Comparison of ENCODE assay signal across 8 mouse cellular contexts in genomic region chr11:117324718-117325117, GRCm38 (mm10).
DNase-seq lines count a peak whose midpoint lies in the region; ATAC-seq and TF ChIP-seq lines count a peak whose summit lies in the region.
"Not testable (repeated sequence)": the region's sequence is repeated elsewhere in the genome, so short reads cannot be mapped to it uniquely, and the experiment has no call there.

No protein-coding gene starts in this region.

- H3K27me3 ChIP-seq in E14TG2a.4 (ENCODE audit: insufficient read depth, low read length); embryonic facial prominence, embryonic 10.5 days (replicated peaks; ENCODE audit: low read depth, poor library complexity, severe bottlenecking); forebrain, embryonic 12.5 days; heart, embryonic 16.5 days (ENCODE audit: control insufficient read depth, insufficient read depth, low read length); limb, embryonic 13.5 days; liver, embryonic 13.5 days; small intestine, adult 2 months (ENCODE audit: control insufficient read depth, insufficient read depth, low read length); thymus, adult 2 months (ENCODE audit: control insufficient read depth, insufficient read depth, low read length): not testable (repeated sequence)

- TF ChIP-seq POLR2A in small intestine, adult 2 months (IDR thresholded peaks at IDR 0.05; ENCODE audit: low read depth, low read length); thymus, adult 2 months (IDR thresholded peaks at IDR 0.05; ENCODE audit: control insufficient read depth, extremely low read depth, insufficient read depth, low read length, poor library complexity): not testable (repeated sequence)

- not testable (repeated sequence) for H3K4me2 ChIP-seq in forebrain, embryonic 12.5 days; heart, embryonic 16.5 days (ENCODE audit: low read depth, low read length); limb, embryonic 13.5 days (replicated peaks); liver, embryonic 13.5 days

- H3K9me3 ChIP-seq in E14TG2a.4 (ENCODE audit: low read length); embryonic facial prominence, embryonic 10.5 days; forebrain, embryonic 12.5 days; heart, embryonic 16.5 days (replicated peaks; ENCODE audit: control insufficient read depth, low read length); limb, embryonic 13.5 days; liver, embryonic 13.5 days (replicated peaks): not testable (repeated sequence)

- WGBS in embryonic facial prominence, embryonic 10.5 days = 87% methylated on average over 5 of the region's 5 CpGs
- 96% methylated on average over 5 of the region's 5 CpGs for WGBS in forebrain, embryonic 12.5 days
- 94% methylated on average over 5 of the region's 5 CpGs for WGBS in heart, embryonic 16.5 days
- WGBS in limb, embryonic 13.5 days = 87% methylated on average over 5 of the region's 5 CpGs
- WGBS in liver, embryonic 13.5 days (ENCODE audit: insufficient replicate concordance) = 65% methylated on average over 5 of the region's 5 CpGs
- 85% methylated on average over 5 of the region's 5 CpGs for WGBS in small intestine, adult 2 months
- 79% methylated on average over 5 of the region's 5 CpGs for WGBS in thymus, adult 2 months

- peak overlapping the region; percentile 41 for H3K27ac ChIP-seq in embryonic facial prominence, embryonic 10.5 days (replicated peaks)
- H3K27ac ChIP-seq in forebrain, embryonic 12.5 days = 0 out of 2 replicates have a peak overlapping the region, but pooled peaks have one; percentile 25
- H3K27ac ChIP-seq in heart, embryonic 16.5 days (ENCODE audit: low read length) = peak overlapping the region; percentile 41; the same call in 1 of the 2 replicates
- H3K27ac ChIP-seq in limb, embryonic 13.5 days = peak overlapping the region; percentile 4; the same call in 1 of the 2 replicates
- peak overlapping the region; percentile 70; the same call in 1 of the 2 replicates for H3K27ac ChIP-seq in liver, embryonic 13.5 days
- H3K27ac ChIP-seq in small intestine, adult 2 months (ENCODE audit: insufficient read depth, low read depth, low read length) = peak overlapping the region; percentile 78
- H3K27ac ChIP-seq in thymus, adult 2 months (ENCODE audit: control insufficient read depth, insufficient read depth, low read length) = peak overlapping the region; percentile 97

- H3K36me3 ChIP-seq in E14TG2a.4 (ENCODE audit: insufficient read depth, low read length); embryonic facial prominence, embryonic 10.5 days (replicated peaks); forebrain, embryonic 12.5 days (replicated peaks); heart, embryonic 16.5 days (ENCODE audit: control insufficient read depth, insufficient read depth); limb, embryonic 13.5 days; liver, embryonic 13.5 days; small intestine, adult 2 months (ENCODE audit: control insufficient read depth, insufficient read depth, low read length); thymus, adult 2 months (ENCODE audit: control insufficient read depth, insufficient read depth, low read length): not testable (repeated sequence)

- peaks cover 100% of the 10 kb centered on the region for H3K4me1 ChIP-seq in E14TG2a.4 (replicated peaks; ENCODE audit: low read depth, low read length)
- H3K4me1 ChIP-seq in embryonic facial prominence, embryonic 10.5 days = peaks cover 91% of the 10 kb centered on the region
- H3K4me1 ChIP-seq in forebrain, embryonic 12.5 days = peaks cover 48% of the 10 kb centered on the region
- H3K4me1 ChIP-seq in heart, embryonic 16.5 days (ENCODE audit: control insufficient read depth, insufficient read depth, low read length) = peaks cover 58% of the 10 kb centered on the region
- peaks cover 80% of the 10 kb centered on the region for H3K4me1 ChIP-seq in limb, embryonic 13.5 days
- peaks cover 94% of the 10 kb centered on the region for H3K4me1 ChIP-seq in liver, embryonic 13.5 days (replicated peaks)
- H3K4me1 ChIP-seq in small intestine, adult 2 months (ENCODE audit: control insufficient read depth, insufficient read depth, insufficient read length, low read length) = peaks cover 60% of the 10 kb centered on the region
- peaks cover 85% of the 10 kb centered on the region for H3K4me1 ChIP-seq in thymus, adult 2 months (replicated peaks; ENCODE audit: control insufficient read depth, insufficient read depth, low read length)

- not testable (repeated sequence) for ATAC-seq in forebrain, embryonic 12.5 days (ENCODE audit: low FRiP score); heart, embryonic 16.5 days (replicated peaks; ENCODE audit: extremely low read depth, insufficient read depth, low FRiP score); limb, embryonic 13.5 days (ENCODE audit: low FRiP score, low read depth); liver, embryonic 13.5 days (ENCODE audit: low read depth)

- DNase-seq in embryonic facial prominence, embryonic 10.5 days (ENCODE audit: low spot score); liver, embryonic 13.5 days; thymus, adult 2 months: not testable (repeated sequence)

- H3K9ac ChIP-seq in forebrain, embryonic 12.5 days; heart, embryonic 16.5 days (ENCODE audit: low read length); limb, embryonic 13.5 days; liver, embryonic 13.5 days: not testable (repeated sequence)

- H3K4me3 ChIP-seq in E14TG2a.4 (replicated peaks; ENCODE audit: low read length) = peak overlapping the region; percentile 46; the same call in 1 of the 2 replicates
- H3K4me3 ChIP-seq in embryonic facial prominence, embryonic 10.5 days; forebrain, embryonic 12.5 days (replicated peaks); heart, embryonic 16.5 days (ENCODE audit: low read length); limb, embryonic 13.5 days; liver, embryonic 13.5 days (replicated peaks); small intestine, adult 2 months (ENCODE audit: low read depth, low read length); thymus, adult 2 months (ENCODE audit: control insufficient read depth, insufficient read depth, low read length): not testable (repeated sequence)

- TF ChIP-seq CTCF in E14TG2a.4 (conservative IDR thresholded peaks at IDR 0.05; ENCODE audit: low read length); small intestine, adult 2 months (IDR thresholded peaks at IDR 0.05; ENCODE audit: extremely low read depth, insufficient read length, insufficient replicate concordance, low read depth, low read length); thymus, adult 2 months (IDR thresholded peaks at IDR 0.05; ENCODE audit: borderline replicate concordance, control insufficient read depth, extremely low read depth, insufficient read depth, low read length, poor library complexity): not testable (repeated sequence)

Comparison
In these comparisons a context has a peak if more than half of its experiments do, and no peak if none do; other contexts are left out.
1. H3K27ac ChIP-seq: peak in every context shown above with its lines; median percentile 97 in thymus, adult 2 months; 78 in small intestine, adult 2 months; 70 in liver, embryonic 13.5 days; 41 in embryonic facial prominence, embryonic 10.5 days; 41 in heart, embryonic 16.5 days; 25 in forebrain, embryonic 12.5 days; 4 in limb, embryonic 13.5 days.